Mouse (Mus musculus) midbrain, embryonic 10.5 days (tissue): Measurements from ENCODE around the gene Gtse1. TPM values are rescaled to one million over a fixed set of nuclear protein-coding genes. Genes with fewer than 3 reads are reported as not detected.

Experiments used
- DNase-seq: peaks from one replicate; pipeline ENCODE4 v3.0.0-alpha.2; 2017; ENCODE audit warnings: low spot score
- H3K27ac ChIP-seq: fragments of 300-500 bp; sonication (generic); replicated peaks from 2 replicates; pipeline ENCODE4 v1.5.1; 2016; ENCODE audit warnings: mild to moderate bottlenecking
- H3K27me3 ChIP-seq: fragments of 300-500 bp; sonication (generic); 2 replicates; pipeline ENCODE4 v1.6.1; 2016; ENCODE audit warnings: low read depth, mild to moderate bottlenecking; ENCODE audit not compliant: poor library complexity, severe bottlenecking
- H3K36me3 ChIP-seq: fragments of 300-500 bp; sonication (generic); 2 replicates; pipeline ENCODE4 v1.6.1; 2016; ENCODE audit warnings: mild to moderate bottlenecking, moderate library complexity
- H3K4me1 ChIP-seq: fragments of 300-500 bp; sonication (generic); 2 replicates; pipeline ENCODE4 v1.6.1; 2016
- H3K4me3 ChIP-seq: fragments of 300-500 bp; sonication (generic); 2 replicates; pipeline ENCODE4 v1.5.1; 2016; ENCODE audit warnings: mild to moderate bottlenecking, moderate library complexity
- H3K9me3 ChIP-seq: fragments of 300-500 bp; sonication (generic); replicated peaks from 2 replicates; pipeline ENCODE4 v1.6.1; 2016; ENCODE audit warnings: mild to moderate bottlenecking
- WGBS: fragments of 180-500 bp; shearing (Covaris S2); methylation state at CpG from one replicate; pipeline ENCODE4 v1.1.7; 2016; 5-methylcytosine and 5-hydroxymethylcytosine counted together
- polyA plus RNA-seq: library from polyadenylated mRNA; unstranded; fragments of >200 nt; fragmentation: Nextera tagmentation; extraction: Ambion mirVana; gene quantifications from 2 replicates; pipeline ENCODE4 v1.2.1, GENCODE M21; 2016

Gtse1 gene
- polyA plus RNA-seq, 1 experiment from 2014 or later: 61.1 TPM

DNA sequence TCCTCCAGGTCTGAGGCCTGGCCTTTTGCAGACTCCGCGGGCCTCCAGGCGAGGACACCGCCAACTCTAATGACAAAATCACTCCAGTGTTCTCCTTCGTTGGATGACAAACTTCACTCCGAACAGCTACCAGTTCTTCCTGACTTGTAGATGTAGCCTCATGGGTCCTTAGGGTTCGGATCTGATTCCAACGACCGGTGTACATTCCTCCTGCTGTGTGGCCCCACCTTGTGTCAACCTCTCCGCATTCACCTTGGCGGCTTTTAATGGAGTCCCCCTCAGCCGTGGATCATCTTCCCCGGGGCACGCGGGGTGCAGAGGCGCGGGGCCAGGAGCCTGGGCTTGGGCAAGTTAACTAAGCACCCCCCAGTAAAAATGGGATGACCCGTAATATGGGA is 20.0 kb downstream of the Gtse1 start:
- H3K9me3 ChIP-seq: no peaks in the 10 kb centered on the region
- peaks cover 56% of the 10 kb centered on the region for H3K36me3 ChIP-seq
- H3K27me3 ChIP-seq: no peaks in the 10 kb centered on the region
- H3K4me1 ChIP-seq: peaks cover 23% of the 10 kb centered on the region
- DNase-seq: no peak
- peak overlapping the region; percentile 66 for H3K4me3 ChIP-seq
- 2% methylated on average over 18 of the region's 18 CpGs for WGBS
- peak overlapping the region; percentile 91 for H3K27ac ChIP-seq

DNA sequence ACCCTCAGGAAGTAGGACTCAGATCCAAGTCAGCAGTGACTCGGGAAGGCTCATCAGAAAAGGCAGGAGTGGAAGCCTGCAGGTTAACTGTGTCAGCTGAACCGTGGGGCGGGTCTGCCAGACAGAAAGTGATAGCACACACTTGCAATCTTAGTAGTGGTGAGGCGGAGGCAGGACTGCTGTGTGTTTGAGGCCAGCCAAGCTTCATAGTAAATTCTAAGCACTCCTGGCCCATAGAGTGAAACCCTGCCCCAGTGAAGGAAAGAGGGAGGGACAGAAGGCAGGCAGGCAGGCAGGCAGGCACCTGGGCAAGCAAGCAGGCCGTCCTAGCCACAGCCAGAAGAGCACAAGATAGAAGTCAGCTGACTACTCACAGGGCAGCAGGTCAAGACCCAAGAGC is 26.1 kb downstream of the Gtse1 start:
- 0 out of 2 replicates have a peak, but pooled peaks cover under 1% of the 10 kb centered on the region for H3K4me1 ChIP-seq
- no peak for DNase-seq
- peaks cover 72% of the 10 kb centered on the region for H3K36me3 ChIP-seq
- no peaks in the 10 kb centered on the region for H3K27me3 ChIP-seq
- H3K4me3 ChIP-seq: no peak overlapping the region
- no peaks in the 10 kb centered on the region for H3K9me3 ChIP-seq
- 83% methylated on average over 5 of the region's 5 CpGs for WGBS
- H3K27ac ChIP-seq: no peak overlapping the region

DNA sequence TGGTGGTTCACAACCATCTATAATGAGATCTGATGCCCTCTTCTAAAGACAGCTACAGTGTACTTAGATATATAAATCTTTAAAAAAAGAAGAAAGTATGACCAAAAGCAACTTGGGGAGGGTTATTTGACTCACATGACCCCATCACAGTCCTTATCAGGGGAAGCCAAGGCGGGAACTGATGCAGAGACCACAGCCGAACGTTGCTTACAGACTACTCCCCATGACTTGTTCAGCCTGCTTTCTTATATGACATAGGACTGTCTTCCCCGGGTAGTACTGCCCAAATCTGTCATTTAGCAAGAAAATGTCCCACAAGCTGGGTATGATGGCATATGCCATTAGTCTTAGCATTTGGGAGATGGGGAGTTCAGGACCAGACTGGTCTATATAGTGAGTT is 29.7 kb downstream of the Gtse1 start:
- DNase-seq: no peak
- Histone ChIP-seq H3K4me1 (no peaks in the 10 kb centered on the region), H3K27ac (no peak overlapping the region), H3K27me3 (no peaks in the 10 kb centered on the region), H3K4me3 (no peak overlapping the region), H3K9me3 (no peaks in the 10 kb centered on the region), H3K36me3 (peaks cover 88% of the 10 kb centered on the region)
- WGBS: 91% methylated on average over 4 of the region's 4 CpGs

DNA sequence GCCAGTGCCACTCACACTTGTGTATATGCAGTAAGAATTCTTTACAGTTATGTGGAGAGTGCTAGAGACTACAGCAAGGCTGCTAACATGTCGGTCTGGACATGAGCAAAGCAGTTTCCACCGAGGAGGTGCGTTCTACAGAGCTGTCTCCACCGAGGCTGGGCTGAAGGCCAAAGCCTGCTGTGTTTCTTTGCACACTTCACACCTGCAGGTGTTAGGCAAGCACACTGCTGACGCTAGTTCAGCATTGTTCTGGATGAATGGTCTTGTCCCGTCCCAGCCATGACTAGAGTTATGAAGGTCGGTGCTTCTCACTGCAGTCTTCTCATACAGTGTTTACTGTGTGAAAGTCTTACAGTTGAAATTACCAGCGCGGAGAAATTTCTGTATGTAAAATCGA is 32.4 kb downstream of the Gtse1 start:
- peaks cover 88% of the 10 kb centered on the region for H3K36me3 ChIP-seq
- H3K27me3 ChIP-seq: no peaks in the 10 kb centered on the region
- WGBS: 92% methylated on average over 10 of the region's 10 CpGs
- no peak overlapping the region for H3K27ac ChIP-seq
- no peak for DNase-seq
- no peaks in the 10 kb centered on the region for H3K4me1 ChIP-seq
- no peak overlapping the region for H3K4me3 ChIP-seq
- H3K9me3 ChIP-seq: no peaks in the 10 kb centered on the region

DNA sequence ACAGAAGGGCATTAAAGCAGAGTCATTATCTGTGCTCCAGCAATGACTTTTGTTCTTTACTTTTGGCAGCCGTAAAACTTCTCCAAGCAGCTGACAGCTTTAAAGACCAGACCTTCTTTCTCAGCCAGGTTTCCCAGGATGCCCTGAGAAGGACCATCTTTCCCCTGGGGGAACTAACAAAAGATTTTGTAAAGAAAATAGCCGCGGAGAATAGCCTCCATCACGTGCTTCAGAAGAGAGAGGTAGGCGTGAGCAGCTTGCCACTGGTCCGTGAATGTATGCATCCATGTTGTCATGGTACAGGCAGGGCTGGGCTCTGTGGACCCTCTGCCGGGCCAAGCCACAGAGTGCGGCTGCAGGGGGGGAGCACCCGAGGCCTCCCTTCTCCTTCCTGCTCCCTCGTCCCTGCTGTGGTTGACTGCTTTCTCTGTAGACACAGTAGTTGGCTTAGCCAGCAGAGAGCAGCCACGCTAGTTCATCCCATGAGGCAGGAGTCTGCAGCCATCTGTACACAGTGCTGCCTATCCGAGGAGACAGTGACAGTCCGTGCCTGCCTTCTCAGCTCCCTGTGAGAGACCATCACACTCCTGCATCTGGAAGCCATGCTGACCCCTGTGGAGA is 33.1 kb downstream of the Gtse1 start:
- WGBS: 84% methylated on average over 13 of the region's 13 CpGs
- Histone ChIP-seq H3K4me3 (no peak overlapping the region), H3K27me3 (no peaks in the 10 kb centered on the region), H3K36me3 (peaks cover 94% of the 10 kb centered on the region), H3K9me3 (no peaks in the 10 kb centered on the region), H3K27ac (0 out of 2 replicates have a peak overlapping the region, but pooled peaks have one; percentile 4), H3K4me1 (no peaks in the 10 kb centered on the region)
- DNase-seq: no peak

DNA sequence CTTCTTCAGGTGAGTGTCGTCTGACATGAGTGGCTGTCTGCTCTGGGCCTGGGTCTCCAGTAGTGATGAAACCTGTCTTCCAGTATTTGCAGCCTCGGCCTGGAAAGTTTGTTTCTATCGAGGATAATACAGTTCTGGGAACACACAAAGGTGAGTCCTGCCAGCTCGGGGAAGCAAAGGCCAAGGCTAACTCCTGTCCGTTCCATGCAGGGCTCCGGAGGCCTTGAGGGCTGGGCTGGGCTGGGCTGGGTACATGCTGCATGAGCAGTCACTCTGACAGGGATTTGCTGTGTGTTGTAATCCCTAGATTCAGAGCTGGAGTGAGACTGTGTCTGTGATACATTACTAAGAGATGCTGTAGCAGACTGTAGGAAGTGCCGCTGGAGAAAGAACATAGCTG is 34.3 kb downstream of the Gtse1 start:
- no peaks in the 10 kb centered on the region for H3K4me1 ChIP-seq
- H3K4me3 ChIP-seq: no peak overlapping the region
- no peak overlapping the region for H3K27ac ChIP-seq
- DNase-seq: no peak
- 89% methylated on average over 7 of the region's 7 CpGs for WGBS
- peaks cover 94% of the 10 kb centered on the region for H3K36me3 ChIP-seq
- no peaks in the 10 kb centered on the region for H3K9me3 ChIP-seq
- no peaks in the 10 kb centered on the region for H3K27me3 ChIP-seq

DNA sequence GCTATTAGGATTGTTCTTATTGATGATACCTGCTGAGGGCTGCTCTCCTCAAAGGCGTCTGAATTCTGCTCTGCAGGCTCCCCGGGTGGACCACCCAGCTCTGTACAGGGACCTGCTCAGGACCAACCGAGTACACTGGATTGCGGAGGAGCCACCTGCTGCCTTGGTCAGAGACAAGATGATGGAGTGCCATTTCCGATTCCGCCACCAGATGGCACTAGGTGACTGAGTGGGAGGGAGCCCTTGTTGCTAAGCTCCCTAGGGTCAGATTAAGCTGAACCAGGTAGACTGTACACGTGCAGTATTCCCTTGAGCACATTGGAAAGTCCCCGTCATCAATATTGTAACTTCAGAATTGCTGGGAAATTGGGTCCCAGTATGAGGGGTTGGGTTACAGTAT is 36.7 kb downstream of the Gtse1 start:
- WGBS: 16% methylated on average over 8 of the region's 8 CpGs
- peaks cover 99% of the 10 kb centered on the region for H3K36me3 ChIP-seq
- H3K4me3 ChIP-seq: no peak overlapping the region
- H3K27me3 ChIP-seq: no peaks in the 10 kb centered on the region
- peak; percentile 80 for DNase-seq
- H3K4me1 ChIP-seq: no peaks in the 10 kb centered on the region
- H3K27ac ChIP-seq: no peak overlapping the region
- no peaks in the 10 kb centered on the region for H3K9me3 ChIP-seq

DNA sequence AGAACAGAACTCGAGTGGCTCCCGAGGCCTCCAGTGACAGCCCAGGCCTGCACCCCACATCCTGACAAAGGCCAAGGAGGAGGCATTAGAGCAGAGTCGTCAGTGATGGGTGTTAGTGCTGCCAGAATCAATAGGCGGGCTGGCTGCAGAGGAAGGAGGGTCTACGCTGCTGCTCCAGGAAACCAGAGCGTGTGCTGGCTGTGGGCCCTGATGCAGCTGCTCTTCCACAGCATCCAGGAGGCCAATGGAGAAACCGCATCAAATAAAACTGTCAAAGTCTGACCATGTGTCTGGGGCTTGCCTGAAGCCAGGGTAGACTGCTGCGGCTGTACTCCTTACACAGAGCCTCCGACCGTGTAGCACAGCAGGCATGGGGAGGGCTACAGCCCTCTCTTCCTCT is 37.6 kb downstream of the Gtse1 start:
- Histone ChIP-seq H3K27me3 (no peaks in the 10 kb centered on the region), H3K4me1 (no peaks in the 10 kb centered on the region), H3K27ac (no peak overlapping the region), H3K4me3 (no peak overlapping the region), H3K9me3 (no peaks in the 10 kb centered on the region), H3K36me3 (peaks cover 99% of the 10 kb centered on the region)
- no peak for DNase-seq
- 89% methylated on average over 10 of the region's 10 CpGs for WGBS

DNA sequence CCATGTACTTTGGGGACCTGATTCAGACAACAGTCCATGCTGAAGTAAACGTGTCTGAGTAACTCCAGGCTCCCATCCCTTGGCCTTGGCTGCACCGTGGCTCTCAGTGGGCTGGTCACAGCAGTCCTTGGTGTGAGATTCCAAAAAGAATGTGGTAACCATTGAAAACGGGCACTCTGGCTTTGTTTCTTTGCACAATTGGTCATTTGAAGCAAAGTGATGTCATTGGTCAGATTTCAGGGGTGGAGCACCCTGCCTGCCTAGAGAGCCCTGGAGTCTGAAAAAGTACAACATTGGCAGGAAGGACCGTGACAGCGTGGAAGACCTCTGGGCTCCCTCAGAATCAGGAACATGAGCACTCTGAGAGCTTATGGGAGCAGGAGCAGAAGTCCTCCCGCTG is 39.9 kb downstream of the Gtse1 start:
- Histone ChIP-seq H3K4me1 (no peaks in the 10 kb centered on the region), H3K4me3 (no peak overlapping the region), H3K9me3 (no peaks in the 10 kb centered on the region), H3K36me3 (peaks cover 96% of the 10 kb centered on the region), H3K27ac (no peak overlapping the region), H3K27me3 (no peaks in the 10 kb centered on the region)
- no peak for DNase-seq
- 71% methylated on average over 6 of the region's 6 CpGs for WGBS

DNA sequence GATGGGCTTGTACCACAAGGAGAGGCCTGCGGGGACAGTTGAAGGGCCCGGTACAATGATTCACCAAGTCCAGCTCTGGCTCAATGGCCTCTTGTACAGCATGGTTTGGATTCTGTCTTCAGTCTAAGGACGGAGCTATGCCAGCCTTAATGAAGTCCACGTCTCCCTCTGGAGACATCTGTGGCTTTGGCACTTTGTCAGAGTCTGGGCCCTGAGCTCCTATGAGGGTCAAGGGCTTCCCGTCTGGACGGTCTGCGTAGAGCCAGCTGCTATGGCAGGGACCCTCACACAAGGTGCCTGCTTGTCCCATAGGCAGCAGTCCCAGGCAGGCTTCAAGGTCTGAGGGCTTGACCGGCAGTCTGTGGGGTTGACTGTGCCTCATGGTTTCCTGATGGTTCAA is 40.8 kb downstream of the Gtse1 start:
- DNase-seq: no peak
- peaks cover 96% of the 10 kb centered on the region for H3K36me3 ChIP-seq
- H3K4me3 ChIP-seq: no peak overlapping the region
- H3K9me3 ChIP-seq: no peaks in the 10 kb centered on the region
- 95% methylated on average over 8 of the region's 8 CpGs for WGBS
- H3K4me1 ChIP-seq: no peaks in the 10 kb centered on the region
- no peaks in the 10 kb centered on the region for H3K27me3 ChIP-seq
- H3K27ac ChIP-seq: no peak overlapping the region

DNA sequence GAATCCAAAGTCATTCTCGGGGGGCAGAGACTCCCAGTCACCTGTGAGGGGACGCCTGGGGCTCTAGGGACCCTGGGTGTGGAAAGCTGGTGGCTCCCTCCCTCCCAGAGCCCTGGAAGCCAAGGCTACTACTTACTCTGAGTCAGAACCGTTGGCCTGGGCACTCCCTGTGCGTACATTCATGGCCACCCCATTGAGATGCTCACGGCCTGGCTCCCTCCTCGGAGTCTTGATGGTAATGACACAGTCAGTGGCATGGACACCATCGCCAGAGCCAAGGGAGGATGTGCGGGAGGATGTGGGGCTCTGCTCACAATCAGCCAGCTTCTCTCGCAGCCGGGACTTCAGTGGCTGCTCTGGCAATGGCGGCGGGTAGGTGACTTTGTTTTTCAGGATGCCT is 41.3 kb downstream of the Gtse1 start:
- DNase-seq: no peak
- WGBS: 86% methylated on average over 12 of the region's 12 CpGs
- no peak overlapping the region for H3K27ac ChIP-seq
- no peak overlapping the region for H3K4me3 ChIP-seq
- H3K36me3 ChIP-seq: peaks cover 96% of the 10 kb centered on the region
- H3K9me3 ChIP-seq: no peaks in the 10 kb centered on the region
- no peaks in the 10 kb centered on the region for H3K27me3 ChIP-seq
- no peaks in the 10 kb centered on the region for H3K4me1 ChIP-seq

DNA sequence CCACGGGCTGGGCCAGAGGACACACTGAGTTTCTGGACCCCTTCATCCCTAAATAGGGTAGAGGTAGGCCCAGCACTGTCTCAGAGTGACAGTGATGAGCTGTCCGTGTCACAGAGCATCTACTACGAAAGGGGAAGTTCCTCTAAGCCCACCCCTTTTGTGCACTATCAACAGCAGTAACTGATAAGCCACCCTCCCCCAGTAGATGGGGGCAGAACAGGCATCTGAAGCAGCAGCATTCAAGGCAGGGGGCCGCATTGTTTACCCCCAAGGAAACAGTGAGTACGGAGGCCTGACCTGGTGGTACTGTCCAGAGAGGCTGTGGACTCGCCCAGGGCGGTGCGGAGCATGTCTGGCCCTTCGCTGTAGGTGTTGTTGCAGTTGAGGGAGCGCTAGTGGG is 43.0 kb downstream of the Gtse1 start:
- no peak for DNase-seq
- 87% methylated on average over 10 of the region's 10 CpGs for WGBS
- Histone ChIP-seq H3K36me3 (peaks cover 86% of the 10 kb centered on the region), H3K4me3 (no peak overlapping the region), H3K9me3 (no peaks in the 10 kb centered on the region), H3K4me1 (no peaks in the 10 kb centered on the region), H3K27ac (no peak overlapping the region), H3K27me3 (no peaks in the 10 kb centered on the region)

DNA sequence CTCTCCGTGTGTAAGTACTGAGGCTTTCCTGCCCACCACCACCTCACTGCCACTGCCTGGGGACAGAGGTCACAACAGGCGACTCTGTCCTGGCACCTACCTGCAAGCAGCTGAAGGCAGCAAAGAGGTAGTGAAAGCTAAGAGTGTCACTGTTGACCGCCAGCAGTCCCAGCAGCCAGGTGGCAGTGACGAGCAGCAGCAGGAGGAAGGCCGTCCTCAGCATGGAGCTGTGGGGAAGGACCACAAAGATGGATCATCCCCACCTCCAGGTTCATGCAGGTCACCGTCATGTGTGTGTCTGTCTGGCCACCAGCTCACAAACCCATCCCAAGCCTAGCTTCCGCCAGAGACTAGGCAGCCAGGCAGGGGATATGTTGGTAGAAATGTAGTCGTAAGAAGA is 44.3 kb downstream of the Gtse1 start:
- 75% methylated on average over 8 of the region's 8 CpGs for WGBS
- Histone ChIP-seq H3K27ac (no peak overlapping the region), H3K27me3 (no peaks in the 10 kb centered on the region), H3K4me1 (no peaks in the 10 kb centered on the region), H3K36me3 (peaks cover 82% of the 10 kb centered on the region), H3K4me3 (no peak overlapping the region), H3K9me3 (no peaks in the 10 kb centered on the region)
- DNase-seq: no peak
